Mouse (Mus musculus) layer of hippocampus, postnatal 25 days (tissue): ENCODE data around the gene Scaf4. TPM values are rescaled to one million over a fixed set of nuclear protein-coding genes. Genes with fewer than 3 reads are reported as not detected.
A peak's percentile ranks its signal among the peaks of the same experiment; 100 is the strongest.

Experiments used
- DNase-seq, 2 experiments: peaks; one replicate each; pipeline ENCODE4 v3.0.0; 2022; ENCODE audit warnings: mixed read lengths in 2 of 2, low spot score in 1 of 2; ENCODE audit errors: extremely low spot score in 1 of 2
- total RNA-seq, 2 experiments: library from RNA; stranded (reverse); gene quantifications; 2 replicates each; pipeline ENCODE4 v1.2.3; 2021

Scaf4 gene
- total RNA-seq = 10 to 100 TPM; 39.5 to 56.4 TPM

DNA sequence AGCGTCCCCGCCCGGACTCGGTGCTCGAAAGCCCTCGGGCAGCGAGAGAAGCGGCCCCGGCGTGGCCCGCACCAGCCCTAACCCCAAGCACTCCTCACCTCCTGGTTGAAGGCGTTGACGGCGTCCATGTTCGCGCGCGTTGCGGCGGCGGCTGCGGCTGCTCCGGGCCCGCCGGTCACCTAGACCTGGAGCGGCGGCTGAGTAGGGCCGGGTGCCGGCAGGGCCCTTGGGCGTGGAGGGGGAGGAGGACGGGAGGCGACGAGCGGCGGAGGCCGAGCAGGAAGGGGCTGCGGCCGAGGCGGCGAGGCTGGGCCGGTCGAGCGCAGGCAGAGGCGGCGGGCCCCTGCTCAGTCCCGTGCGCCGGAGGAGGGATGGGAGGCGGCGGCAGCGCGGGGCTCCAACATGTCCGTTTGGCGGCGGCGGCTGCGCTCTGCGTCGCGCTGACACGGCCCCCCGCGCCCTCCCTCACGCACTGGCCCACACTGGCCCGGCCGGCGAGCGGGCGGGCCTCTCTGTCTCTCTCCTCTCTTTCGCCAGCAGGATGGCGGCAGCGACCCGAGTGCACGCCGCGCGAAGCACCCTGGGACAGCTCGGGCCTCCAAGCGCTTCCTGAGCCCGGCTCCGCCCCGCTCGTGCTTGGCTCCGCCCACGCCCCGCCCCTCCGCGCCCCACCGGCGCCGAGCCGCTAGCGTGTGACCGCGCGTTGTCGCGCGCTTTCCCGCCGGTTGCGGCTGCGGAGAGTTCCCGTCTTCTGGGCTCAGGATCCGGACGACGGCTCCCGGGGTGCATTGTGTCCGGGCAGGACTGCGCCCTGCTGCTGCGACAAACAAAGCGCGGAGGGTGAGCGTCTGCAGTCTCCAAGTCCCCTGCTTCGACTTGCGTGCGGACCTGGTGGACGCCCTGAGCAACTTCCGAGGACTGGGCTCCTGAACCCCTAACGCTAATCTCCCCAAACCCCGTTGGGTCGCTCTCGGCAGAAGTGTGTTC, at the start of gene Scaf4:
TSS of gene Scaf4 (minus strand) at position 599 of the 987 bp plus-strand sequence.
- peak; percentile 92 to 94 for DNase-seq

- DNase-seq = no peak
Observed at GRCm38 (mm10) chr16:90332553-90332952, 48.2 kb upstream of the Scaf4 start.

- no peak for DNase-seq
Observed at GRCm38 (mm10) chr16:90330979-90331378, 46.7 kb upstream of the Scaf4 start.

- DNase-seq = no peak
Observed at GRCm38 (mm10) chr16:90329511-90329910, 45.2 kb upstream of the Scaf4 start.

DNA sequence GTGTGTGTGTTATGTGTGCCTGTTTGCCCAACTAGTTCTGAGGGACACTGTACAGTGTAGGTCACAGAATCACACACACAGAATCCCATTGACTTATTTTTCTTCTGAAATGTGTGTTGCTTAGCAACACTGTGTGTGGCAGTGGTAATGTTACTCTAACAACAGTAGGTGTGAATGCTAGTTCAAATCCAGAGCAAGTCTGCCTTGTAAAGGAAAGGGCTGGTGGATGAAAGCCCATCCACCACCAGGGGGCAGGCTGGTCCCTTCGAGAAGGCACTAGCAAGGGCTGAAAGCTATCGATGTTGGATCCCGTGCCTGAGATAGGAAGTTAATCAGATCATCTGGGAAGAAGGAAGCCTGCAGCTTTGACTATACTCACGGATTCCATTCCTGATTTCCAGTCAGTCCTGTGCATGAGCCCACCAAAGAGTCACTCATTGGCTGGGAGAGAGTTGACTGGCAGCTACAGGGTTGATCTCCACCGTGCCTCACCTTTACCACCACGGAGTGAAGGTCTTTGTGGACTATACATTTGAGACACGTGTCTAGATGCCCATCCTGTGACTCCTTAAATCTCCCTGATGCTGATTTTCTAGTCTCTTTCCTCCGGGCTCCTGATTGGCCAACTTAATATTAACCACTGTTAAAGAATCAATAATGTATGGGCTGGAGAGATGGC, 38.7 kb upstream of the Scaf4 start:
- DNase-seq = peak; percentile 80 to 98

DNA sequence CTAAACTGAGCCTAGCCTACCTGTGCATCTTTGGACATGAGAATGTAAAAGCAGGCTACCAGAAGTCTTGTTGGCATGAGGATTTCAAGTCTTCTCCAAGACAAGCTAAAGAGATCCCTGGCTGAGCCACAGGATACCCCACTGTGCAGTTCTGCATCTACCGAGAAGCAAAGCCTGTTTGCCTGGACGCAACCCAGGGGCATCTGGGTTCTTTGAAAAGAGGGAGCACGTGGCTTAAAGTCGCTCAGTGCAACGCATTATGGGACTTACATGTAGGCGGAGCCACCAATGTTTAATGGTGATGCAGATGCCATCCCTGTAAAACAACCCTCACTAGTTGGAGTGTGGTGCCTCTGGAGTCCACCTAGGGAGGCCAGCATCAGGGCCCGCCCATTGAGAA, 35.0 kb upstream of the Scaf4 start:
- DNase-seq = no peak

DNA sequence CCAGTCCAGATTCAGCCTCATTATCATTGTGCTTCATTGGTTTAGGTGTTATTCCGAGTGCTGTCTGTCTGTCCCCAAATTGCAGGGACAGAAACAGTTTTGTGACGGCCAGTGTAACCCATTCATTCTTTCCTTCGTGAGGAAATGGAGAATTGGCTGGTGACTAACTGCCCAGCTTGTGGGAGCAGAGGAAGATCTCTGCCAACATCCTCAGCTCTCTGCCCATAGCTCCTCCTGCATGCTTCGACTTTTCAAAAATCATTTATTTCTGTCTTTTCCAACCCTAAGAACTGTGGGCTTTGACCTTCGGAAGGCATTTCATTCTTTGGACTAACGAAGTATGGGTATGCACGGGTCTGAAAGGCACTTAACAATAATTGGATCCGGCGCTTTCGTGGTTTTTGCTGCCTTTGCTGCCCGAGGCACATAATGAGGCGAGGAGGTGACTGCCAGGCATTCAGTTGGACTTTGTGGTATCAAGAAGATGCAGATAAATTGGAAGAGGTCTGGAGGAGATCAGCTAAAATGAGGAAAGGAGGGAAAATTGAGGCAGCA, 34.1 kb upstream of the Scaf4 start:
- DNase-seq = no peak

GRCm38 (mm10) chr16:90317777-90318176, 33.5 kb upstream of the Scaf4 start:
- DNase-seq = no peak

GRCm38 (mm10) chr16:90315881-90316280, 31.6 kb upstream of the Scaf4 start:
- DNase-seq = no peak

GRCm38 (mm10) chr16:90312449-90313082, 28.3 kb upstream of the Scaf4 start:
- peak in 1 of 2 experiments; percentile 15 for DNase-seq

DNA sequence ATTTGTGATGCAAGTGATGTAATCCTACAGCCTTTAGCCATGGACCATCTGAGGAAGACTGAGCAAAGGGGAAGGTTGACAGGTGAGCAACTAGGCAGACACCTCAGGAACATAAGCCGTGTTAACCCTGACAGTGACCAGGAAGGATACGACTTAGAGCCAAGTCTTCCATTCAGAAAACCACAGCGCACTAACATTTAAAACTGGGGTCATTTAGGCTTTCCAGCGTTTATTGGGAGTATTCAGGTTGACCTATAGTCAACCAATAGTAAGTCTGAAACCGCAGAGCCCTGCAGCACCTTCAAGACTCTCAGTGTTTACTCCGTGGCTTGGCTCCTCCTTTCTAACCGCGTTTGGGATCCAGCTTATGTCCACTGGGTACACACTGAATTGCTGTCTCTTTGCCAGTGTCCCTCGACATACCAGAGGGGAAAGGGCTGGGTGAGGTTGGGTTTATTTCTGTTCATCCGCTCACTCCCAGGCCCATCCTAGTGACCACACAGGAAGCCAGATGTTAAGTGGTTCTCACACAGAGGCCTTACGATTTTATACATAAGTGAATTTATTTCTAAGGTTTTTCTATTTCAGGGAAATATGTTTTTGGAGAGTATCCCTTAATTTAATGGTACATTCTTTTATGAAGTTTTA, 26.3 kb upstream of the Scaf4 start:
- DNase-seq = no peak

DNA sequence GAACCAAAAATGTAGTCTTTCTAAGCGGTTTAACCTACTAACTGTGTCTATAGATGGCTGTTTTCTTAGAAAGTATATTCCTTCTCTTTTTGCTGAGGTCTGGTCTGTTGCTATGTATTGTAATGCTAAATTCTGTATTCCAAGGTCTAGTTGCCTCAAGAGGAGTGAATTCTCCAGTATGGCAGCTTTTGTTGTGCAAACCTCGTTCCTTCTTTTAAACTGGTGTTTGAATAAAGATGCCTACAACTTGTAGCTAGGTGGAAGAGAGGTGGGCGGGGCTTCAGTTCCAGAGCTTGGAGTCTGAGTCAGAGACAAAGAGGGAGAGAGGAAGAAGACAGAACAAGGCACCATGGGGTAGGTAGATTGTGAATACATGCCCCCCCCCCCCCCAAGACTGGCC, 25.5 kb upstream of the Scaf4 start:
- no peak for DNase-seq

- DNase-seq = no peak
Observed at GRCm38 (mm10) chr16:90303988-90304299, 19.6 kb upstream of the Scaf4 start.

GRCm38 (mm10) chr16:90303286-90303987, 19.1 kb upstream of the Scaf4 start:
- no peak for DNase-seq

DNA sequence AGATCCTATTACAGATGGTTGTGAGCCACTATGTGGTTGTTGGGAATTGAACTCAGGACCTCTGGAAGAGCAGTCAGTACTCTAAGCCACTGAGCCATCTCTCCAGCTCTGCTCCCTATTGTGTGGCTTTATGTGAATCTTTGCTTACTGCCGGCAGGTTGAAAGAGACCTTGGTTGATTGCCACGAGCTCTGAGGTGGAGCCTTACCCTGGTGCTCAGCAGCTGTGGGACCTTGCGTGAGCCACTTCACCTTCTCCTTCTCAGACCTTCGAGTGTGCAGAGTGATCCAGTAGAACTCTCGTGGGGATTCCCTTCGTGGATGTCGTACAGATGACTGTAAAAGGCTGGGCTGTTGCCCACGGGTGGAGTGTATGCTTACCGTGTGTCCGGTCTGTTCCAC, 17.4 kb upstream of the Scaf4 start:
- no peak for DNase-seq

- no peak for DNase-seq
Observed at GRCm38 (mm10) chr16:90300896-90301295, 16.6 kb upstream of the Scaf4 start.

- no peak for DNase-seq
Observed at GRCm38 (mm10) chr16:90299591-90299990, 15.3 kb upstream of the Scaf4 start.

GRCm38 (mm10) chr16:90298426-90299300, 14.4 kb upstream of the Scaf4 start:
- no peak for DNase-seq
